Mouse (Mus musculus) CH12.LX (cell line): ENCODE measurements around the gene Lmf1. TPM values are rescaled to one million over a fixed set of nuclear protein-coding genes. Genes with fewer than 3 reads are reported as not detected.

Experiments
- DNase-seq: peaks from one replicate; pipeline ENCODE4 v3.0.0-alpha.2; 2013; ENCODE audit errors: extremely low read depth
- H3K27ac ChIP-seq: 2 replicates; pipeline ENCODE4 v1.5.1; 2012; ENCODE audit warnings: low read depth, mild to moderate bottlenecking, control low read depth, moderate library complexity; ENCODE audit not compliant: insufficient read depth
- H3K27me3 ChIP-seq: replicated peaks from 2 replicates; pipeline ENCODE3; 2012; ENCODE audit warnings: inconsistent platforms
- H3K36me3 ChIP-seq, 2 experiments: replicated peaks in 1 of 2; 2 replicates each; pipeline versions ENCODE3 to v1.6.1; 2012; ENCODE audit warnings: inconsistent platforms in 1 of 2, low read length in 1 of 2, mild to moderate bottlenecking in 1 of 2, mixed read lengths in 1 of 2, moderate library complexity in 1 of 2; ENCODE audit not compliant: control insufficient read depth in 1 of 2, insufficient read depth in 1 of 2
- H3K4me1 ChIP-seq, 2 experiments: 2 replicates each; pipeline ENCODE4 v1.6.1; 2012; ENCODE audit warnings: inconsistent platforms in 1 of 2, moderate library complexity in 1 of 2; ENCODE audit not compliant: insufficient read depth in 2 of 2, control insufficient read depth in 1 of 2
- H3K4me2 ChIP-seq: 2 replicates; pipeline ENCODE4 v1.6.1; 2012; ENCODE audit warnings: low read depth, mild to moderate bottlenecking, control low read depth; ENCODE audit not compliant: poor library complexity, insufficient read depth, severe bottlenecking
- H3K4me3 ChIP-seq, 3 experiments: fragments of 150-350 bp in 1 of 3; sonication (generic) in 1 of 3; replicated peaks in 1 of 3; 2 replicates each; pipeline versions ENCODE3 to v1.5.1; 2011 to 2012; ENCODE audit warnings: low read depth in 2 of 3, low read length in 2 of 3, mild to moderate bottlenecking in 2 of 3, moderate library complexity in 2 of 3, control low read depth in 1 of 3, improper control_type of control experiment in 1 of 3, inconsistent platforms in 1 of 3, mixed read lengths in 1 of 3; ENCODE audit not compliant: poor library complexity in 1 of 3
- H3K79me2 ChIP-seq: replicated peaks from 2 replicates; pipeline ENCODE4 v1.6.1; 2012; ENCODE audit warnings: mild to moderate bottlenecking, moderate library complexity; ENCODE audit not compliant: control insufficient read depth, poor library complexity, insufficient read depth, severe bottlenecking; ENCODE audit errors: extremely low read depth
- H3K9ac ChIP-seq: 2 replicates; pipeline ENCODE4 v1.6.1; 2012; ENCODE audit warnings: low read depth, mild to moderate bottlenecking, control low read depth, moderate library complexity; ENCODE audit not compliant: insufficient read depth
- H3K9me3 ChIP-seq: replicated peaks from 2 replicates; pipeline ENCODE3; 2012; ENCODE audit warnings: low read length, inconsistent platforms, mixed read lengths
- E2F4 ChIP-seq: IDR thresholded peaks from 2 replicates; pipeline ENCODE4 v1.6.1; 2011; ENCODE audit warnings: low read depth, low read length, improper control_type of control experiment; ENCODE audit not compliant: insufficient replicate concordance
- ETS1 ChIP-seq: conservative IDR thresholded peaks from 2 replicates; pipeline ENCODE4 v1.6.1; 2012; ENCODE audit warnings: low read depth, mild to moderate bottlenecking, inconsistent platforms, low read length, improper control_type of control experiment, moderate library complexity
- GABPA ChIP-seq: IDR thresholded peaks from 2 replicates; pipeline ENCODE4 v1.6.1; 2012; ENCODE audit warnings: low read depth, low read length, improper control_type of control experiment, inconsistent platforms; ENCODE audit not compliant: insufficient replicate concordance
- HCFC1 ChIP-seq: IDR thresholded peaks from 2 replicates; pipeline ENCODE4 v1.6.1; 2012; ENCODE audit warnings: low read depth, mild to moderate bottlenecking, inconsistent platforms, low read length, improper control_type of control experiment
- NELFE ChIP-seq: IDR thresholded peaks from 2 replicates; pipeline ENCODE4 v1.6.1; 2011; ENCODE audit warnings: low read depth, low read length, improper control_type of control experiment
- NRF1 ChIP-seq: IDR thresholded peaks from 2 replicates; pipeline ENCODE4 v1.6.1; 2014; ENCODE audit warnings: low read depth, mild to moderate bottlenecking, inconsistent platforms, low read length, improper control_type of control experiment, moderate library complexity
- PAX5 ChIP-seq: IDR thresholded peaks from 2 replicates; pipeline ENCODE4 v1.6.1; 2012; ENCODE audit warnings: low read length, inconsistent platforms, mixed read lengths
- SIN3A ChIP-seq: IDR thresholded peaks from 2 replicates; pipeline ENCODE4 v1.6.1; 2012; ENCODE audit warnings: low read length, improper control_type of control experiment, inconsistent platforms
- UBTF ChIP-seq: IDR thresholded peaks from 2 replicates; pipeline ENCODE4 v1.6.1; 2012; ENCODE audit warnings: low read depth, mild to moderate bottlenecking, inconsistent platforms, low read length, improper control_type of control experiment, moderate library complexity
- USF1 ChIP-seq: IDR thresholded peaks from 2 replicates; pipeline ENCODE4 v1.6.1; 2014; ENCODE audit warnings: low read depth, mild to moderate bottlenecking, inconsistent platforms, low read length, improper control_type of control experiment
- USF2 ChIP-seq: conservative IDR thresholded peaks from 2 replicates; pipeline ENCODE4 v1.6.1; 2011; ENCODE audit warnings: low read depth, low read length, improper control_type of control experiment
- ZC3H11A ChIP-seq: IDR thresholded peaks from 2 replicates; pipeline ENCODE4 v1.6.1; 2012; ENCODE audit warnings: low read depth, mild to moderate bottlenecking, inconsistent platforms, low read length, improper control_type of control experiment
- ZKSCAN1 ChIP-seq: IDR thresholded peaks from 2 replicates; pipeline ENCODE4 v1.6.1; 2012; ENCODE audit warnings: low read depth, inconsistent platforms, low read length, improper control_type of control experiment, borderline replicate concordance
- ZNF384 ChIP-seq: IDR thresholded peaks from 2 replicates; pipeline ENCODE4 v1.6.1; 2012; ENCODE audit warnings: low read depth, low read length, improper control_type of control experiment, inconsistent platforms
- dilution Hi-C: fragments of 300-500 bp; cut with MboI; formaldehyde crosslinking; loops from 2 replicates; pipeline ENCODE4 v1.14.3; 2020; ENCODE audit warnings: low sequenced_read_pairs; ENCODE audit not compliant: extremely low pct_unique_long_range_greater_than_20kb, extremely low pct_ligation_motif_present
- in situ Hi-C: fragments of 300-500 bp; cut with MboI; formaldehyde crosslinking; loops from 3 replicates; pipeline ENCODE4 v1.14.3; 2019; ENCODE audit warnings: low sequenced_read_pairs, low pct_ligation_motif_present, low pct_unique_long_range_greater_than_20kb, mixed read lengths
- polyA plus RNA-seq: library from polyadenylated mRNA; unstranded; fragments of >175 nt; gene quantifications from 2 replicates; pipeline ENCODE4 v1.2.1, GENCODE M21; 2012; ENCODE audit warnings: low read depth; ENCODE audit not compliant: insufficient read length
- total RNA-seq, 2 experiments: library from RNA; depleted of rRNA; stranded (reverse); fragments of 300-350 nt in 1 of 2; fragments of >200 nt in 1 of 2; gene quantifications; 2 replicates each; pipeline ENCODE4 v1.2.3; 2012 to 2014

Lmf1 gene
- total and polyA plus RNA-seq, 3 experiments = 13.3 to 26.9 (median 15.2) TPM

DNA sequence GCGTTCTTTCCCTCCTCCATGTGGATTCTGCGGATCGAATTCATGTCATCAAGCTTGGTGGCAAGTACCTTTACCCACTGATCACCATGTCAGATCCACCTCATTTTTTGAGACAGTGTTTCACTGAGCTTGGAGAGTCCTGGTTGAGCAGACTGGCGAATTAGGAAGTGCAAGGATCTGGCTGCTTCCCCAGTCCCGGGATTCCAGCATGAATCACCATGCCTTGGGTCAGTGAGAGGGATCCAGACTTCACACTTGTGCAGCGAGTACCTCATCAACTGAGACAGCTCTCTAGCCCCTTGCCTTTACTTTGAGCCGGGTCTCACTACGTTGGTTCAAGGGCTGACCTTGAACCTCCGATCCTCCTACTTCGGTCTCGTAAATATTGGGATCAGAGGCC lies 27.6 kb upstream of the Lmf1 start:
- in situ Hi-C loops (no loop called here), dilution Hi-C loops (no loop called here)
- no peak overlapping the region for H3K4me2 ChIP-seq
- no peak for TF ChIP-seq ZC3H11A
- TF ChIP-seq GABPA = no peak
- no peak for TF ChIP-seq PAX5
- TF ChIP-seq UBTF = no peak
- TF ChIP-seq E2F4 = no peak
- no peak for TF ChIP-seq ETS1
- TF ChIP-seq SIN3A = no peak
- TF ChIP-seq ZKSCAN1 = no peak
- no peak for TF ChIP-seq NRF1
- no peak for TF ChIP-seq NELFE
- TF ChIP-seq HCFC1 = no peak
- TF ChIP-seq USF1 = no peak
- TF ChIP-seq ZNF384 = no peak
- H3K4me3 ChIP-seq = no peak overlapping the region
- no peak overlapping the region for H3K9ac ChIP-seq
- H3K4me1 ChIP-seq = peaks cover 0 to 10% of the 10 kb centered on the region in 2 experiments; a peak in 1 of 4 replicates
- H3K27me3 ChIP-seq = peaks cover 95% of the 10 kb centered on the region
- H3K9me3 ChIP-seq = no peaks in the 10 kb centered on the region
- no peaks in the 10 kb centered on the region for H3K36me3 ChIP-seq
- no peak overlapping the region for H3K27ac ChIP-seq
- DNase-seq = no peak
- no peaks in the 10 kb centered on the region for H3K79me2 ChIP-seq

DNA sequence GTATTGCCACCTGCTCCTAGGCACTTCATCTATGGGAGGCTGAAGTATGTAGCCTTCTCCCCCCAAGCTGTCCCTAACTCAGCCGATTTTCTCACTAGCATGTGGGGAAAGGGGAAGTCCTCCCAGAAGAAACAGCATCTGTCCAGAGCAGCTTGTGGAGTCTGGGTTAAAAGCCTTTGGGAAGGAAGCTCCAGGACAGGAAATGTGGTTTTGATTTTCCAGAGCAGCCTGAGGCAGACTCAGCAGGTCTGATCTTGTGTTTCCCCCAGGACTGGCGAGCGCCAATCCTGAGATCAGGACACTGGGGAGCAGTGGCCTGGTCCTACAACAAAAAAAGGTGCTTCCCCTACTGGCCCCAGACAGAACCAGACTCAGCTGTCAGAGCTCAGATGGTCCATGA lies 23.7 kb upstream of the Lmf1 start:
- no peak overlapping the region for H3K27ac ChIP-seq
- peaks cover 93% of the 10 kb centered on the region for H3K27me3 ChIP-seq
- H3K79me2 ChIP-seq = no peaks in the 10 kb centered on the region
- in situ Hi-C loops (no loop called here), dilution Hi-C loops (no loop called here)
- peaks cover 3 to 12% of the 10 kb centered on the region in 2 experiments; a peak in 3 of 4 replicates for H3K4me1 ChIP-seq
- H3K9ac ChIP-seq = no peak overlapping the region
- H3K9me3 ChIP-seq = no peaks in the 10 kb centered on the region
- no peak overlapping the region for H3K4me2 ChIP-seq
- no peak overlapping the region for H3K4me3 ChIP-seq
- no peak for DNase-seq
- H3K36me3 ChIP-seq = no peaks in the 10 kb centered on the region
- TF ChIP-seq PAX5 (no peak), HCFC1 (no peak), USF2 (no peak)
- TF ChIP-seq, all 38 proteins: peak for 0
